Mouse (Mus musculus): Measurements from ENCODE around the gene Xylt1.

Gene Xylt1

GRCm38 (mm10) chr7:117613796-117614195, 233.0 kb downstream of the Xylt1 start:
- no peak for DNase-seq (ENCODE audit: low read depth, low spot score)

GRCm38 (mm10) chr7:117614346-117614745, 233.6 kb downstream of the Xylt1 start:
- no peak for DNase-seq (ENCODE audit: low read depth, low spot score)

GRCm38 (mm10) chr7:117614851-117615250, 234.1 kb downstream of the Xylt1 start:
- no peak for DNase-seq (ENCODE audit: low read depth, low spot score)

GRCm38 (mm10) chr7:117616277-117616676, 235.5 kb downstream of the Xylt1 start:
- DNase-seq (ENCODE audit: low read depth, low spot score) = no peak

- DNase-seq (ENCODE audit: low read depth, low spot score) = no peak
These were observed 238.0 kb downstream of the Xylt1 start for GRCm38 (mm10) chr7:117618715-117619150.

GRCm38 (mm10) chr7:117621566-117621965, 240.8 kb downstream of the Xylt1 start:
- DNase-seq (ENCODE audit: low read depth, low spot score) = no peak

GRCm38 (mm10) chr7:117622769-117623168, 242.0 kb downstream of the Xylt1 start:
- DNase-seq (ENCODE audit: low read depth, low spot score) = no peak

GRCm38 (mm10) chr7:117628791-117629190, 248.0 kb downstream of the Xylt1 start:
- no peak for DNase-seq (ENCODE audit: low read depth, low spot score)

GRCm38 (mm10) chr7:117630657-117631056, 249.9 kb downstream of the Xylt1 start:
- no peak for DNase-seq (ENCODE audit: low read depth, low spot score)

- no peak for DNase-seq (ENCODE audit: low read depth, low spot score)
These were observed 254.8 kb downstream of the Xylt1 start for GRCm38 (mm10) chr7:117635584-117635983.

- DNase-seq (ENCODE audit: low read depth, low spot score) = peak; percentile 38
These were observed 255.9 kb downstream of the Xylt1 start for GRCm38 (mm10) chr7:117636713-117637112.

- DNase-seq (ENCODE audit: low read depth, low spot score) = no peak
These were observed 257.2 kb downstream of the Xylt1 start for GRCm38 (mm10) chr7:117637997-117638396.

GRCm38 (mm10) chr7:117652637-117653036, 271.9 kb downstream of the Xylt1 start:
- no peak for DNase-seq (ENCODE audit: low read depth, low spot score)

- no peak for DNase-seq (ENCODE audit: low read depth, low spot score)
These were observed 275.0 kb downstream of the Xylt1 start for GRCm38 (mm10) chr7:117655732-117656131.

- DNase-seq (ENCODE audit: low read depth, low spot score) = no peak
These were observed 277.4 kb downstream of the Xylt1 start for GRCm38 (mm10) chr7:117658180-117658579.

GRCm38 (mm10) chr7:117658739-117659138, 278.0 kb downstream of the Xylt1 start:
- no peak for DNase-seq (ENCODE audit: low read depth, low spot score)

- DNase-seq (ENCODE audit: low read depth, low spot score) = no peak
These were observed 286.5 kb downstream of the Xylt1 start for GRCm38 (mm10) chr7:117667286-117667685.

GRCm38 (mm10) chr7:117668226-117668625, 287.4 kb downstream of the Xylt1 start:
- DNase-seq (ENCODE audit: low read depth, low spot score) = no peak

GRCm38 (mm10) chr7:117672121-117672591, 291.4 kb downstream of the Xylt1 start:
- DNase-seq (ENCODE audit: low read depth, low spot score) = no peak

GRCm38 (mm10) chr7:117686120-117686996, 305.6 kb downstream of the Xylt1 start:
- DNase-seq (ENCODE audit: low read depth, low spot score) = no peak

GRCm38 (mm10) chr7:117686997-117687302, 306.2 kb downstream of the Xylt1 start:
- no peak for DNase-seq (ENCODE audit: low read depth, low spot score)

- DNase-seq (ENCODE audit: low read depth, low spot score) = no peak
These were observed 314.8 kb downstream of the Xylt1 start for GRCm38 (mm10) chr7:117695612-117696011.

GRCm38 (mm10) chr7:117697681-117698080, 316.9 kb downstream of the Xylt1 start:
- no peak for DNase-seq (ENCODE audit: low read depth, low spot score)

All from embryo, embryonic 11.5 days (tissue).